Mouse (Mus musculus) CH12.LX (cell line): ENCODE data around the gene Srrt.

Experiments
- BHLHE40 ChIP-seq: IDR thresholded peaks from 2 replicates; pipeline ENCODE4 v1.6.1; 2011; ENCODE audit warnings: mild to moderate bottlenecking, low read depth, low read length, improper control_type of control experiment
- CTCF ChIP-seq, 2 experiments: IDR thresholded peaks in 1 of 2; conservative IDR thresholded peaks in 1 of 2; 2 replicates each; pipeline ENCODE4 v1.5.1; 2011 to 2012; ENCODE audit warnings: low read depth in 2 of 2, low read length in 2 of 2, improper control_type of control experiment in 1 of 2, inconsistent platforms in 1 of 2, mild to moderate bottlenecking in 1 of 2, moderate library complexity in 1 of 2
- E2F4 ChIP-seq: IDR thresholded peaks from 2 replicates; pipeline ENCODE4 v1.6.1; 2011; ENCODE audit warnings: low read depth, low read length, improper control_type of control experiment; ENCODE audit not compliant: insufficient replicate concordance
- EP300 ChIP-seq: IDR thresholded peaks from 2 replicates; pipeline ENCODE4 v1.6.1; 2011; ENCODE audit warnings: low read length, improper control_type of control experiment
- GABPA ChIP-seq: IDR thresholded peaks from 2 replicates; pipeline ENCODE4 v1.6.1; 2012; ENCODE audit warnings: low read depth, low read length, improper control_type of control experiment, inconsistent platforms; ENCODE audit not compliant: insufficient replicate concordance
- JUN ChIP-seq: IDR thresholded peaks from 2 replicates; pipeline ENCODE4 v1.6.1; 2011; ENCODE audit warnings: low read depth, mild to moderate bottlenecking, low read length, improper control_type of control experiment, moderate library complexity; ENCODE audit not compliant: insufficient read depth
- MAFK ChIP-seq: IDR thresholded peaks from 2 replicates; pipeline ENCODE4 v1.6.1; 2011; ENCODE audit warnings: low read length, improper control_type of control experiment; ENCODE audit not compliant: insufficient replicate concordance
- NELFE ChIP-seq: IDR thresholded peaks from 2 replicates; pipeline ENCODE4 v1.6.1; 2011; ENCODE audit warnings: low read depth, low read length, improper control_type of control experiment
- POLR2A ChIP-seq: IDR thresholded peaks from 2 replicates; pipeline ENCODE4 v1.6.1; 2011; ENCODE audit warnings: low read depth, mild to moderate bottlenecking, improper control_type of control experiment, low read length
- USF1 ChIP-seq: IDR thresholded peaks from 2 replicates; pipeline ENCODE4 v1.6.1; 2014; ENCODE audit warnings: low read depth, mild to moderate bottlenecking, inconsistent platforms, low read length, improper control_type of control experiment
- USF2 ChIP-seq: conservative IDR thresholded peaks from 2 replicates; pipeline ENCODE4 v1.6.1; 2011; ENCODE audit warnings: low read depth, low read length, improper control_type of control experiment
- ZC3H11A ChIP-seq: IDR thresholded peaks from 2 replicates; pipeline ENCODE4 v1.6.1; 2012; ENCODE audit warnings: low read depth, mild to moderate bottlenecking, inconsistent platforms, low read length, improper control_type of control experiment

GRCm38 (mm10) chr5:137335066-137335465, 27.6 kb upstream of the Srrt start:
- no peak for TF ChIP-seq E2F4
- no peak for TF ChIP-seq EP300
- TF ChIP-seq NELFE = no peak
- TF ChIP-seq ZC3H11A = no peak
- TF ChIP-seq CTCF (conservative IDR thresholded peaks at IDR 0.05 in 1 of 2, IDR thresholded peaks at IDR 0.05 in 1 of 2; ENCODE audit: low read depth in 2 of 2, low read length in 2 of 2) = no peak
- no peak for TF ChIP-seq BHLHE40
- no peak for TF ChIP-seq USF2
- TF ChIP-seq POLR2A = no peak
- TF ChIP-seq JUN = no peak
- no peak for TF ChIP-seq MAFK
- no peak for TF ChIP-seq GABPA
- no peak for TF ChIP-seq USF1
